Mouse (Mus musculus): ENCODE results near the gene Tspear.
"Not testable (repeated sequence)": the region's sequence is repeated elsewhere in the genome, so short reads cannot be mapped to it uniquely, and the experiment has no call there.

- TF ChIP-seq MYOG (IDR thresholded peaks at IDR 0.05; ENCODE audit: control insufficient read depth, extremely low read depth, insufficient read length); CEBPB (IDR thresholded peaks at IDR 0.05; ENCODE audit: low read depth): not testable (repeated sequence)
Measured at GRCm38 (mm10) chr10:77750686-77751085, 64.3 kb downstream of the Tspear start.

Data from C2C12 (cell line).